Mouse (Mus musculus) gonadal fat pad, adult 2 months (tissue): ENCODE results near the gene Cdh1. TPM values are rescaled to one million over a fixed set of nuclear protein-coding genes. Genes with fewer than 3 reads are reported as not detected.

Experiments
- DNase-seq: peaks from one replicate; pipeline ENCODE4 v3.0.0-alpha.2; 2012; ENCODE audit warnings: low read depth
- polyA plus RNA-seq: library from polyadenylated mRNA; depleted of rRNA; stranded (reverse); fragments of >200 nt; gene quantifications from 2 replicates; pipeline ENCODE4 v1.2.3, GENCODE M21; 2012

The Cdh1 gene
- polyA plus RNA-seq, 1 experiment: 48.3 TPM

DNA sequence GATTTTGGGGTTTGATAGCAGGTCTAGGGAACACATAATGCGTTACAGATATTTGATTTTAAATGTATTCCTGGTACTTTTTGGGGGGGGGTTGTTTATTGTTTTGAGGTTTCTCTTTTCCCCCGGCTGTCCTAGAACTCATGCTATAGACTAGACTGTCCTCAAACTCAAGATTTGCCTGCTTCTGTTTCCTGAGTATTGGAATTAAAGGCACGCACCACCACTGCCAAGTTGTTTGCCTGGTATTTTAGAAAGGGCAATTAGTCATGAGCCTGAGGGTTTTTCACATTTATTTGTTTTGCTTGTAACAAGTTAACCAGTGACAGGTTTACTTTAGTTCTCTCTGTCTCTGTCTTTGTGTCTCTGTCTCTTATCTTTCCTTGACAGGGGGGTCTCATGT is 20.3 kb downstream of the Cdh1 start:
- DNase-seq: no peak

DNA sequence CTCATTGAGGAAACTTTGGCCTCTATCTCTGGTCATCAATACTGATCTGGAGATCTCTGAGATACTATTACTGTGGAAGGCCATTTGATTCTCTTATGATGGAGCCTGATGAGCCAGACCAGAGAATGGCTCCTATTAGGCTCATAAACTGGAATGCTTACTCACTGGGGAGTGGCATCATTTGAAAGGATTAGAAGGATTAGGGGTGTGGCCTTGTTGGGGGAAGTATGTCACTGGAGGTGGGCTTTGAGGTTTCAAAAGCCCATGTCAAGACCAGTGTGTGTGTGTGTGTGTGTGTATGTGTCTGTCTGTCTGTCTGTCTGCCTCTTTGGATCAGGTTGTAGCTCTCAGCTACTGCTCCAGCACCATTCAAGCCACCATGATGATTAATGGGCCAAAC is 20.8 kb downstream of the Cdh1 start:
- no peak for DNase-seq

DNA sequence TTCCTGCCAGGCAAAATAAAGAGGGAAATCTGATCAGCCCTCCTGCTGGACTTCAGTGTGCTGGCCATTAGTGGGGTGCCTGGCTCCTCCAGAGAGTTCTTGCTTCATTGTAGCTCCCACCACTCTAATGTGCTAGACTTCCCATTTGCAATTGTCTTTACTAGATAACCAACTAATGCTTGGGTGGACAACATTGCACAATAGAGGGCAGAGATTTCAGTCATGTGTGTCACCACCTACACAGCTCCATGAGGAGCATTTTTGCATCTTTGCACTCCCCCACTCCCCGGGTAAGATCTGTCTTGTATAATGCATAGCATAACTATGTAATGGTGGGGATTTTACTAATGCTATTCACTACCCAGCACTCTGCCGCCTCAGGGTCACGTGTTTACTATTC is 21.6 kb downstream of the Cdh1 start:
- no peak for DNase-seq

DNA sequence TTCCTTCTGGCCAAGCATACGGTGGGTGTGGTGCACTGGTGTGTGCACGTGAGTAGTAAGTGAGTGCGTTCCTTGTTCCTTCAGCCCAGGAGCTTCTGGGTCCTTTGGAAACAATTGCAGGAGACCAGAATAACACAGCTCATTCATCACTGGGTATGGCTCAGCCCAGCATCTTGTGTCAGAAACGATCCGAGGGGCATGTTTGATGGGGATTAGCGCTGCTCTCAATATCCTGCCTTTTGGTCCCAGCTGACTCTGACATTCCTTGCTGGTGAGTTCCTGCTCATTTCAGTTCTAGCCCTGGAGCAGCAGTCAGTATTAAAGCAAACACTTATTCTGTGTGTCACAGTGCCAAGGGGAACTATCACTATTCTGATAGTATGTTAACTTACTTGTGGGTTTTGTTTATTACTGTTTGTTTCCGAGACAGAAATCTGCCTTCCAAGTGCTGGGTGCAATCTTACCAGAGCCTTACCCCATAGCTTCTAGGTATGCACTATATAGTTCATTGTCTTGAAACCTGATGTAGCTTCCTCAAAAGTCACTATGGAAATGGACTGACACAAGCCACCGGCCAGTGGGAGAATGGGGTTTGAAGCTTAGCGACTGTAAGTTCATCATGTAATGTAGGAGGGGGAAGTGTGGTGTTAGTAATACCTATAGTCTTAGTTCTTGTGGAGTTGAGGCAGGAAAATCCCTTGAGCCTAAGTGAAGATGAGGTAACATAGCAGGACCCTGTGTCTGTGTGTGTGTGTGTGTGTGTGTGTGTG is 23.1 kb downstream of the Cdh1 start:
- DNase-seq: no peak

DNA sequence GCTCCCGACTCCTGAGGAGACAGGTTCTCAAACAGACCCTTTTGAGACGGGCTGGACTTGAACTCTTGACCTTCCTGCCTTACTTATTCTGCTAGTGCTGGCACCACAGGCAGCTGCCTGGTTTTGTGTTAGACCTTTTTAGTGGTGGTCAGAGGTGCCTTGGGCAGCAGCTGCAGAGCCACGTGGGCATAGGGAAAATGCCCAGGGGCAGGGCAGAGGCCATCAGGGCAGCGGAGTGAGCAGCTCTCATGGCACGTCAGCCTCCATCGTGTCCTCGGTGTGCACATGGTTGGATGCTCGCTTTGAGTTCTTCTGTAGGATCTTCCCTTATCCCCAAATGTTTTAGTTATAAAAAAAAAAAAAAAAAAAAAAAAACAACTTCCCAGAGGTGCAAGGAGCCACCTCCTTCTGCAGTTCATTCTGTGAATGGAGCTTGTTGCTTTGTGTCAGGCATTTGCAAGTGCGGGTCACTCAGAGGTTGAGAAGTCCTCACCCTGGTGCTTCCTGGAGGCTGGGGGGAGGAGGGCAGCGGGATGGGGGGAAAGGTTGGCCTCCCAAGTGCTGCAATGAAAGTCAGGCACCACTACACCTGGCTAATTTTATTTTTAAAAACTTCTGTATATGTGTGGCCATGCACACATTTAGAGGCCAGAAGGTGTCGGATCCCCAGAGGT is 25.3 kb downstream of the Cdh1 start:
- DNase-seq: no peak

DNA sequence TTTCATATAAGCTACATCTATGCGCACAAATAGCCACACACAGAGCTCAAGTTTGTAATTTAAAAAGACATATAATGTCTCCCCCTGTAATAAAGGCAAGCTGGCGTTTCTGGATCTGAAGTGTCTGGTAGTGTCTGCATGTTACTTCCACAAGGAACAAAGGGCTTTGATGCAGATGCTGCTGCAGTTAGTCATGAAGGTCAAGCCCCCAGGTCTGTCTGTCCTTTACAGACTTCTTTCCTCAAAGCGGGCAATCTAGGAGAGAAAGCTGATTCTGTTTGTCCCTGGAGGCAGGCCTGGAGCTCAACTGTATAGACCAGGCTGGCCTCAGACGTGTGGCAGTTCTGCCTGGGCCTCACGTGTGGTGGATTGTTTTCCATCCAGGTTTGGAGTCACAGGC is 26.3 kb downstream of the Cdh1 start:
- no peak for DNase-seq

DNA sequence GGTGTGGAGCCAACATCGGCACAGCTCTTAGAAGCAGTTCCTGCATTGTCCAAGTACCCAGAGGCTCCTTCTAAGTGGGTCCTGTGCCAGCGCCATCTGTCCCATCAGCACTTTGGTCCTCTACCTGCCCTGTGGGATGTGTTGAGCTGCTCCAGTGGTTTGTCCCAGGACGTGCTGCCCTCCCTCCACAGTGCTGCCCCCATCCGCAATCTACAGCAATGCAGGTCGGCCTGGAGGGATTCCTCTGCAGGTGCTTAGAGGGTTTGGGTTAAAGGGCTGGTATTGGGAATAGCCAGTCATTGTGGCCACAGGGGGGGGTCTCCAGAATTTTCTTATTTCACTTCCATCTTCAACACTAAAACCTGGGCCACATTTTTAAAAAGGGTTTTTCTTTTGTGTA is 28.8 kb downstream of the Cdh1 start:
- no peak for DNase-seq

DNA sequence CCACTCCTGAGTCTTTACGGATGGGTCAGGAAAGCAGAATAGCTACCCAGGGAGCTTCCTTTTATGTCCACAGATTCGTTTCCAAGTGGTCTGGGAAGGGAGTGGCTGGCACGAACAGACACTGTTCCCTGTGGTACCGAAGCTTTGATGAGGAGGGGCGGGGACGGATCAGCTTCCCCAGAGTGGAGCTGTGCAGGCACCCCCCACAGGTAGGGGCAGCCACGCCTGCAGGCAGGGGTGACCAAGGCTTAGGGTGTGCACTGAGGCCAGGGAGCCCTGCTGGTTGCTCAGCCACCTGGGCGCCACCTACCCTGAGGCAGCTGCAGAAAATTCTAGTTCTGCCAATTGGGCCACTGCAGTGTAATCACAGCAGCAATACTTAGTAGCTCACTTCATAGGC is 29.5 kb downstream of the Cdh1 start:
- no peak for DNase-seq

DNA sequence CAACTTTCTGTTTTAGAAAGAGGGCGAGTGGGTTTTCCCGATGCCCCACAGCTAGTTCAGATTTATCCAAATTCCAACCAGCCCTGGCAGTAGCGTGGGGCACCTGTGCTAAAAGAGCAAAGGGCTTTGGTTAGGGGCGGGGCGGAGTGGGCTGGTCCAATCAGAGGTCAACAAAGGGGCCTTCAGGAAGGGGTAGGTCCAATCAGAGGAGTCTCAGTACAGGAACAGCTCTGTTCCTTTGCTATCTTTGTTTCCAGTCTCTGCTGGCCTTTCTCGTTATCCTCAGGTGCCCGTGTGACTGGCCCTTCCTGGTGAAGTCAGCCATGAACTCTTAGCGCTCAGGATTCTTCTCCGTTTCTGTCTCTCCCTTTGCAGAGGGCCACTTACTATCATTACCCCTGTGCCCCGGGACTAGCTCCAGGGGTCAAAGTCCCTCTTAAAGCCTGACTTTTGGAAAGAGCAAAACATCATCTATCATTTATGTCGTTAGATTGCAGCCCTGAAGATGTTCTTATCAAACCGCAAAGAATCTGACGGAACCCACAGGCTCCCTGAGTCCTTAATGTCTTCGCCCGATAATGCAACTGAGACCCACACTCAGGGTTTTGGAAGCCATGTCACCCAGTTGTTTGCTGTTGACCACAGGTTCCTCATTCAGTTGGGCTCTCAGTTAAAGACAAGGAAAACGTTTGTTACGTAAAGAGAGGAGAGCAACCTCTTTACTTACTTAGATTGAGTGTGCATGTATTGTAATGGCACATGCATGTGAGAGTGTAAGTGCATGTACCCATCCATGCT is 30.4 kb downstream of the Cdh1 start:
- no peak for DNase-seq

DNA sequence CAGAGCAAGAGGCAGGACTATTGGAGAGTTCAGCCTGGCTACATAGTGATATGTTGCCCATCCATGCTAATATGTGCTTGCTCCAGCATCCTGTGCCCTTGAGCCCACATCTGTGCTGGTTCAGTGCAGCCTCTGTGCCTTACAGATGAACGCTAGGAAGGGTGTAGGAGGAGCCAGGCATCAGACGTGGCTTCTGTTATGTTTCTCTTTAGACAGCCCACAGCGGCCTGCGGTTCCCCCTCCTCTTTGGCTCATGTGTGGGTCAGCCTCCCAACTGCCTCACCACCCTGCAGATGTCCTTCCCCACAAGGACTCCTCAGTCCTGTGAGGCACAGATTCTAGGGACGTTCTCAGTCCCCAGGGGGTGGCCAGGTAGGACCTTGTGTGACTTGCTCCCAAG is 32.1 kb downstream of the Cdh1 start:
- no peak for DNase-seq

DNA sequence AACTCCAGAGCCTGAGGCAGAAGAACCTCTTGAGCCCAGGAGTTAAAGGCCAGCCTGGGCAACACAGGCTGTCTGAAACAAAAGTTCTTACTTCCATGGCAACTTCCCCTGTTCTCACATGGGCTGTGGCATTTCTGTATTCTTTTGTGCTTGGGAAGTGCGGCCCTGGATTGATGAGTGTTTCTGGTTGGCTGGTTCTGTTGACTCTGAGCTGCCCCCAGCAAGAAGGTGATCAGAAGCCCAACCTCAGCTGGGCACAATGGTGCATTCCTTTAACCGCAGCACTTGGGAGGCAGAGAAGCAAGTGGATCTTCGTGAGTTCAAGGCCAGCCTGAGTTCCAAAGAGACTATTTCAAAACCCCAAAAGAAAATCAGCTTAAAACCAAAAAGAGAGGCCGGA is 34.3 kb downstream of the Cdh1 start:
- no peak for DNase-seq

DNA sequence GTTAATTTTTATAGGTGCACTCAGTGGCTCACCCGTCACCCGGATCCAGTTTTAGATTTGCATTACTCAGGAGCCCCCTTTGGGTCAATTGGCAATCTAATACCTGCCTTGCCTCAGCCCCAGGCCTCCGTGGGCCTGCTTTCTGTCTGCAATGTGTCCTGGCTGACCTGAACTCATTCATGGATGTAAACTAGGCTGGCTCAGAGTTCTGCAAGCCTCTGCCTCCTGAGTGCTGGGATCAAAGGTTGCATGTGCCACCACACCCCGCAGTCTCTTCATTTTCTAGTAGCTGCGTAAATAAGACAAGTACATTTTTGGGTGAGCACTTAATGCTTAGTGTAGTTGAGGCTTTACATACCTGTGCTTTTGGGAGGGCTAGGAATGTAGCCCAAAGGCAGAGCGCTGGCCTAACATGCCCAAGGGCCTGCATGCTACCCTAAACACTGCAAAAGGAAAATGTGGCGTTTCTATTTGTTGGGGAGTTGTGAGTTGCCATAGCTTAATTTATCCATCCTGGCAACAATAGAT is 35.7 kb downstream of the Cdh1 start:
- DNase-seq: no peak

DNA sequence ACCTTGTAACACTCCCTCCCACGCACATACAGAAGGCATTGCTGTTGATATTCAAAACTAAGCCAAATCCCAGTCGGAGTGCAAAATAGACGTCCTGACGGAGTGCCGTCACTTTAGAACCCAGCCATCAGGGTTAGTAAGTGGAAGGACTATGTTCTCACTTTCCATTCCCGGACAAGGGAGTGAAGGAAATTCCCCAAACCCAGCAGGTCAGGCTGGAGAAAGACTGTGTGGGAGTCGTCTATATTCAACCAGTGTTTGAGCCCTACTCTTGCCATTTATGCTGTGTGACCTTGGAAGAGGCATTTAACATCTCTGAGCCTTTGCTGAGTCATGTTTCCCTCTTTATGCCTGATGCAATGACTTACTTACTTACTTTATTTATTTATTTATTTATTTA is 37.1 kb downstream of the Cdh1 start:
- no peak for DNase-seq

DNA sequence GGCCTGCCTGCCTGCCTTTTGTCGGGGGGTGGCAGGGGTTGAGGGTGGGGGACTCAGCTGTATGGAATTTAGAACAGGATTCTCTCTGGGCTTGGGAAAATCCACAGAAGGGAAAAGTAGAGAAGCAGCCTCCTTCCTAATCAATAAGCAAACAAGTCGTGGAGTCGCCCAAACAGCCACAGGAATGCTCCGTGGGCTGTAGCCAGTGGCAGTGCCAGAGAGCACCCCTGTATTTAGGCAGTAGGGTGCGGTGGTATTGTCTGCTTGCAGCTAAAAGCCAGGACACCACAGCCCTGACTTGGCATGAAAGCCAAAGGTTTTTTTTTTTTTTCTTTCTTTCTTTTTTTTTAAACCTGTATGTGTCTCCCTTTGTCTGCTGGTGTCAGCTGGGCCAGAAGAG is 37.8 kb downstream of the Cdh1 start:
- DNase-seq: no peak

DNA sequence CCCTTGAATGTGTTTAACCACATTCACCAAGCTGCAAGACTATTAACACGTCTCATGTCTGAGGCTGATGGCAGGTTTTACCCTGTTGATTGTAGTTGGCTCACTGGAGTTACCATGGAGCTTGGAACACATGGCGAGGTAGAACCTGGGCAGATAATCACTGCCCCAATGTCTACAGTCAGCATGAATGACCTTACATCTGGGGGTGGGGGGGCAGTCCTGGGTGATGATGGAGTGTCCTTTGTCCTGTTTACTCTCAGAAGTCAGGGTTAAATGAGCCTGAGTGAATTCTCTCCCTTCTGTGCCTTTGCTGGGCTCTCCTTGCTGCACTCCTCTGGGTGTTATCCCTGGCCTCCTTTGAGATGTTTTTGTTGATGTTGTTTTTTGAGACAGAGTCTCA is 39.0 kb downstream of the Cdh1 start:
- no peak for DNase-seq

DNA sequence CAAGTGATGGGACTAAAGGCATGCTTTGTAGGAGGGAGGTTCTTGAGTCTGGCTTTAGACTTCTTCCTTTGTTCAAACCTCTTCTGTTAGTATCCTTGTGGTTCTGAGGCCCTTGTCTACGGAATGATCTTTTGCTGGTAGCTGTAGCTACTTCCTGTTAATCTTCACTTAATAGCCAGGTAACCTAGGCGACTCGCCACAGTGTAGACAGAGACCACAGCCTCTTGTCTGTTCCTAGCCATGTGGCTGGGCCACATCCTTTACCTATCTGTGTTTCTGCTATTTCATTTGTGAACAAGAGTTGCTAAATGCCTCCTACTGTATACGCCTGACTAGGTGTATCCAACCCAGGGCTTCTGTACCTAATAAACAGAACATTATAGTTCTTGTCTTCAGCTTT is 39.9 kb downstream of the Cdh1 start:
- no peak for DNase-seq

DNA sequence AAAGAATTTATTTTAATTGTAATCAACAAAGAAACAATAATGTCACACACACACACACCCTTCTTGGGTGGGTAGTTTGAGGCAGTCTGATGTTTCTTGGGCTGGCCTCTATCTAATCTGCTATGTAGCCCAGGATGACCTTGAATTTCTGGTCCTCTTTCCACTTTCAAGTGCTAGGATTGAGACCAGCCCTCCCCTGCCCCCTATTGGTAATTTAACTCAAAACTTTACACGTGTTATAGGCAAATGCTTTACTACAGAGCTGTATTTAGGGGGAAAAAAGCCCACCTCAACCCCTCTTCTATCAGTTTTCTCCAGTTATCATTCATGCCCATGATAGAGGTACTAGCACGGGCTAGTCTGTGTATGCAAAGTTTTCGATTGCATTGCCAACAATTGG is 41.8 kb downstream of the Cdh1 start:
- no peak for DNase-seq

DNA sequence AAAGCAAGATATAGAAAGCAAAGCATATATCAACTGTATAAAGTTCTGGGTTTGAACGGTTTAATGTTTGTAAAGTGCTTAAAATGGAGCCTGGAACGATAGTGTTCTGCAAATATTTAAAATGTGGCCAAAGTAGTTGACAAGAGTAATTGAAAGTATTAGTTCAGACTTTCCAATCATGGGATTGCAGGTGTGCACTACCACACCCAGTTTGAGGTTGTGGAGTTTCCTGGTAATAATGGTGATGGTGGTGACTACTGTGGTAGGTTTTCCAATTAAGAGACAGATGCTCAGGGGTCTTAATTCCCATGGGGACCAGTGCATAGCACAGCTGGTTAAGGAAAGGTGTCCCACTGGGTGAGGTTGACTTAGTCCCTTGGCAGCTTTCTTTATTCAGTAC is 43.0 kb downstream of the Cdh1 start:
- no peak for DNase-seq

DNA sequence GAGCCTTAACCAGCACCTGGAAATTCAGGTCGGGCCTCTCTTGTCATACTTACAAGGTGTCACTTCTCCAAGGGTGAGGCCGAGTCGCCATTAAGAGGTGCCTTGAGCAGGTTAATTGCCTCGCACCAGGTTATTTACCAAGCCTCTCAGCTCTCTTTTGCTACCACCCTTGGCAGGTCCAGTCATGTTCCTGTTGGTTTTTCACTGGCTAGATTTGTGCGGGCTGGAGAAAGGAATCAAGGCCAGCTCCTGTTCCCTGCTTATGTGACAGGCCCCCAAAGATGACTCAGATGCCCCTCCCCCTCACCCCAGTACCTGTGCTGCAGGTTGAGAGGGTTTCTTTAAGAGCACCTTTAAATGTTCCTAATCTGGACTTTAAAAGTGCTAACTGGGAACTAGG is 43.6 kb downstream of the Cdh1 start:
- DNase-seq: no peak

DNA sequence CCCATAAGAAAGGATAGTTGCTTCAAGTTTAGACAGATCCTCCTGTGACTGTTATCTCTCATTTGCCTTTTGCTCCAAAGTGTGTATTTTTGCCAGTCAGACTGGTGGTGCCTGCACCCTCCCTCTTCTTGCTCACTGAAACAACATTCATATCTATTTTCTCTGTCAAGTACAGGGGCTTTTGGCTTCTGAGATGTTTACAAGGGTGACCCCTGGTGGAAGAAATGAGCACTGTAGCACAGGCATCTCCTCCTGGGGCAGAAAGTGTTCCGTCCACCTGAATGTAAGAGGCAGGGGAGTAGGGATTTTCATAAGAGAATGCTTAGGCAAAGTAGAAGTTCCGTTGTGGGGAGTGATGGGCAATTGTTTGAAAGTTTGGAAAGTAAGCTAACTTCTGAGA is 44.2 kb downstream of the Cdh1 start:
- no peak for DNase-seq

DNA sequence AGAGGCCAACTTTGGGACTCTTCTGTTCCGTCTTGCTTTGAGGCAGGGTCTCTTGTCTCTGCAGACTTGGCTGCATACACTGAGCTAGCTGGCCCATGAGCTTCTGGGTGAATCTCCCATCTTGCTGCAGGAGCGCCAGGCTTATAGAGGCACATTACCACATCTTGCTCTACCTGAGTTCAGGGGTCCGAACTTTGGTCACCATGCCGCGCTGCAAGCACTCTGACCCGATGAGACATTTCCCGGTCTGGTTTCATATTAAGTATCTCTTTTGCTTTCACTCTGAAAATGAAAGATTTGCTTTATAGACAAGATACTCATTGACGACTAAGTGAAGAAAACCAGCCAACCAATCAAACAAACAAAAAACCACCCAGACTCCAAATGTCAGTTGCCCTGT is 45.3 kb downstream of the Cdh1 start:
- no peak for DNase-seq

DNA sequence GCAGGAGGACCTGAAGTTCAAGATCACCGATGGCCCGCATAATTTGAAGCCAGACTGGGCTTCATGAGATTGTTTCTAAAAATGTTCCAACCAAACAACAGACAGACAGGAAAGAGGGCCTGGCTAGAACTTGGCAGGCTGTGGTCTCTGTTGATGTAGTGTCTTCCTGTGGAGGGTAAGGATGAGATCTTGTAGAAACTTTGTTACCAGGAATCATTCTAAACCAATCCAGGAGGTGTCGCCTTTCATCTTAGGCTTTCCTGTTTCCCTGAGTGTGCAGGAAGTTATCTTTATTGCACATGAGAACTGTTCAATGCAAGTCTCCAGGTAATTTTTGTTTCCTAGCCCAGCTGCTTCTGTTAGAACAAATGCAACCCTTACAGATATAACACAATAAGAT is 48.8 kb downstream of the Cdh1 start:
- DNase-seq: no peak

DNA sequence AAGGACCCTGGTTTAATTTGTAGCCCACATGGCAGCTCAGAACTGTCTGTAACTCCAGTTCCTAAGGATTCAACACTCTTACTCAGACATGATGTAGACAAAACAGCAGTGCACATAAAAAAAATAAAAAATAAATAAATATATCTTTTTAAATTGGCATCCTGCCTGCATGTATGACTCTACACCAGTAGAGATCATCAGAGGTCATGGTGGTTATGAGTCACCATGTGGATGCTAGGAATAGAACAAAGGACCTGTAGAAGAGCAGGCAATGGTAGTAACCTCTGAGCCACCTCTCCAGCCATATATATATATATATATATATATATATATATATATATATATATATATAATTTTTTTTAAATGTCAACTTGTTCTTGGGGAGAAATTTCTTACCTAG is 52.9 kb downstream of the Cdh1 start:
- no peak for DNase-seq
